Mouse (Mus musculus) kidney, postnatal 4 days (tissue): ENCODE measurements at regions not wholly inside any gene's neighbourhood (a gene's known extent, or its start where the extent isn't known, plus 50 kb on each side); places are given as distances from the start of the nearest gene placed in this dataset.
A peak's percentile ranks its signal among the peaks of the same experiment; 100 is the strongest.
"Not testable (repeated sequence)": the region's sequence is repeated elsewhere in the genome, so short reads cannot be mapped to it uniquely, and the experiment has no call there.

Experiments
- DNase-seq, 2 experiments: peaks; one replicate each; pipeline ENCODE4 v3.0.0; 2021; ENCODE audit warnings: mixed read lengths in 2 of 2

GRCm38 (mm10) chr17:4425342-4425741 is 568.8 kb upstream of the Arid1b start:
- DNase-seq, result no peak

GRCm38 (mm10) chr17:4429036-4429435 is 565.1 kb upstream of the Arid1b start:
- DNase-seq, result no peak

- no peak for DNase-seq
Observed at GRCm38 (mm10) chr17:4445606-4446005, 548.5 kb upstream of the Arid1b start.

- DNase-seq, result no peak
Observed at GRCm38 (mm10) chr17:4457491-4457890, 536.6 kb upstream of the Arid1b start.

DNA sequence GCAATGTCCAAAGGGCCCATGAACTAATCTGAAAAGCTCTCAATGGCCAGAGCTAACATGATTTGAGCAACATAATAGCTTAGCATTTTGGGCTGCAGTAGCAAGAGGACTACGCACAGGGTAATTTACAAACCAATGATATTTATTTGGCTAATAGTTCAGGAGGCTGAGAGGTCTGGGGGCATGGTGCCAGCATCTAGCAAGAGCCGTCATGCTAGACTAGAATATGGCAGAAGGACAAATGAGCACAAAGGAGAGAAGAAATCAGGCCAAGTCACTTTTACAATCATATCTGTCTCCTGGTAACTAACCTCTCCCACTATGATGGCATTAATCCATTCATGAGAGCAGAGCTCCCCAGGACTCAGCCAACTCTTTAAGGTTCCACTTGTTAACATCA is 532.6 kb upstream of the Arid1b start:
- DNase-seq, result peak in 1 of 2 experiments; percentile 21

DNA sequence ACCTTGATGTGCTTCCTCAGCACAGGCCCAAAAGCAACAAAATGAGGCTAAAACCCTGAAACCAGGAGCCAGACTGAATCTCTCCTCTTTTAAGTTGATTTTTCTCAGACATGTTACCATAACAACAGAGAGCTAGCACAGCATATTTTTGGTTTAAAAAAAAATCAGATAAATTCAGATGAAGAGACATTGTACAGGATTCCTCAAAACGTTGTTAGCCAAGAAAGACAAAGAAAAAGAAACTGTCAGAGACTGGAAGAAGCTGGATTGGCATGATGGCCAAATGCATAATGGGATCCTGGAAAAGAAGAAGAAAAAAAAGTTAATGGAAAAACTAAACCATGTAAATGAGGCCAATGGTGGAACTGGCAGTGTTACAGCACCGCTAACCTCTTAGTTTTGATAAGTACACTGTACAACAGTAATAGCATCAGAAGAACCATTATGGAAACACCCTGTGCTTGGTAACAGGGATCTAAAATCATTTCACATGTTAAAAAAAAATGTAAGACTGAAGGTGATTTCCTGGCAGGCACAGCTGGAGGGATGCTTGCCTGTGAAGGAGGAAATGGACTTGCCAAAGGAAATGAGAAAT is 529.7 kb upstream of the Arid1b start:
- peak in 1 of 2 experiments; percentile 11 for DNase-seq

- no peak for DNase-seq
Observed at GRCm38 (mm10) chr17:4465741-4466140, 528.4 kb upstream of the Arid1b start.

GRCm38 (mm10) chr17:4472412-4472811 is 521.7 kb upstream of the Arid1b start:
- DNase-seq, result peak; percentile 10 to 22

DNA sequence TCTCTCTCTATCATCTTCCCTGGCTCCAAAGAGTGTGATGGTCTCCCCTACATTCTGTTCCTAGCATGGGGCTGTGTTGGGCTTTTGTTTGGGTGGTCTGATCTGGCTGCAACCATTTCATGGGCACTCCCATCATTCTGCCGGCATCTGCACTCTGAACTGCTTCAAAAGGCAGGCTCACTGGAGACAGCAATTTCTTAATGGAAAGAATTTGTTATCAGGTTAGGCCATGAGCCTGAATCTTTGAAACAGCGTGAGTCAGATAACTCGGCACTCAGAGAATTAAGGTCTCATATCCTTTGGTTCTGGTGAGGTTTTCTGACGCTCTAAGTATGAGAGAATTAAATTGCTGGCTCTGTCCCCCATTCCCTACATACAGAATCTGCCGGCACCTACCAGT is 519.8 kb upstream of the Arid1b start:
- no peak for DNase-seq

- no peak for DNase-seq
Observed at GRCm38 (mm10) chr17:4475665-4476064, 518.5 kb upstream of the Arid1b start.

DNA sequence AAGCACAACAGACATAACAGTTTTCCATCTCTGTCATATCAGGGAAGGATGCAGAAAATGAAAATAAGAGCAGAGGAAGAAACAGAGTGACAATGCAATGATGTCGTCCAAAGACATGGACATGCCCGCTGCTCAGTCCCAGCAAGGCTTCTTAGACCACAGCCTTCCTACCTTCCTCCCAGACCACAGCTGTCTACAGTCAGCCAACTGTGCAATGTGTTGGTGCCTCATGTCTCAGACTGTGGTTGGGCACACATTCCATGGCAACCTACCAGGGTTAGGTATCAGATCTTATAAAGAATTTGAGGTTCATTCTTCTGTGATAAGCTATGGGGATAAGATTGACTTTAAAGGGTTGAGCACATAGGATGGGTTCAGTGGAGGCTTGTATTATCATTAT is 499.7 kb upstream of the Arid1b start:
- DNase-seq, result no peak

DNA sequence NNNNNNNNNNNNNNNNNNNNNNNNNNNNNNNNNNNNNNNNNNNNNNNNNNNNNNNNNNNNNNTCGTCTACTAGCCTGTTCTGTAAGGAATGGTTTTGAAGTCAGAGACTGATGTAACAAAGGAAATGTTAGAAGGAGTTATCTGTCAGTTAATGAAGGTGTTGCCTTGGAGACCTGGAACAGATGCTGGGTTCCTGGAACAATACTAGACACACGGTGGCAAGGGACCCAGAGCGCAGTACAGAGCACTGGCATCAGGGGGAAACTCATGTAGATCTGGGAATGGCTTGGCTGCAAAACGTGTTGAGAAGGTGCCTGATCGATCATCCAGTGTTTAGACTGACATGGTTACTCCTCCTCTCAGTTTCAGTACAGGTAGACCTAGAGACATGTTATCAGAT is 493.6 kb upstream of the Arid1b start:
- no peak for DNase-seq

GRCm38 (mm10) chr17:4501029-4501428 is 493.1 kb upstream of the Arid1b start:
- DNase-seq, result peak in 1 of 2 experiments; percentile 17

- DNase-seq, result no peak
Observed at GRCm38 (mm10) chr17:4504951-4505350, 489.2 kb upstream of the Arid1b start.

DNA sequence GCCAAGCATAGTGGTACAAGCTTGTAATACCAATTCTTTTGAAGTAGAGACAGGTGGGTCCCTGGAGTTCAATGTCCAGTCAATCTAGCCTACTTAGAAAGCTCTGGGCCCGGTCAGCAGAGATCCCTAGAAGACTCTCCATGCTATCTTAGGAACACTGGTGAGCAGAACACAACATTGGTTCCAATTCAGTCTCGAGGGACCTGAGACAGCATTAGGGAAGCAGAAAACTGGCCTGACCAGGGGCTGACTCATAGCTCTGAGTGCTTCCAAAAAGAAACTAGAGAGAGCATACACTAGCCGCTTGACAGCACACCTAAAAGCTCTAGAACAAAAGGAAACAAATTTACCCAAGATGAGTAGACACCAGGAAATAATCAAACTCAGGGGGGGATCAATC is 484.6 kb upstream of the Arid1b start:
- no peak for DNase-seq

- DNase-seq, result peak in 1 of 2 experiments; percentile 24
Observed at GRCm38 (mm10) chr17:4516141-4516540, 478.0 kb upstream of the Arid1b start.

DNA sequence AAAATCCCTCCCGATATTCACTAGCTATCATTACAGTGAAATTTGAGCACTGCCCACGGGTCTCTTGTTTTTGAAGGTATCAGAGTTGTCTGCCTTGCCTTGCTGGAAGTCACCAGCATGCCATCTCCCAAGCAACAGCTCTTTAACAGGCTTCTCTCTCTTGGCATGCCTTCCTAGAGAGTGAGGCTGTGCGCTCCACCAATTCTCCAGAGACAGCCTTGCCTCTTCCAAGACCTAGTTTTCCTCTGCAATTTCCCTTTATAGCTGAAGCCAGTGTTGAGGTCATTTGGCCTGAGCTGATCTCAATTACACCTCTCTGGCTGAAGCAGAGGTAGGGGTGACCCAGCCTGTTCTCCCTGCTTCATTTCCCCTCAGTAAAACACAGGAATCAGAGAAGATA is 477.3 kb upstream of the Arid1b start:
- DNase-seq, result no peak

DNA sequence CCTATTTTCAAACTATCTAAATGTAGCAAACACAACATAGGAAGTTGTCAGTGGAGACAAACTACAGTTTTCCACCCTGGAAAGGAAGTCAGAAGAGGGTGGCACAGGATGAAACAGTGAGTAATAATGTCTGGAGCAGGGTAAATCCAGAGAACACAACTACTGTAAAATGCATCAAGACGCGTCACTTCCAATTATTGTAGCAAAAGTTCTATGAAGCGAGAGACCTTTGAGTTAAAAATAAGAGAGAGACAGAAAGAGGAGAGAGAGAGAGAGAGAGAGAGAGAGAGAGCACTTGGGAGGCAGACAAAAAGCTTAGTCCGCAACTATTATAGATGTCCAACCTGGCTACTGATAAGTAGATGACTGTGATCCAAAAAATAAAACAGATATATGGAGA is 473.1 kb upstream of the Arid1b start:
- DNase-seq, result no peak

- DNase-seq, result no peak
Observed at GRCm38 (mm10) chr17:4526466-4526865, 467.7 kb upstream of the Arid1b start.

DNA sequence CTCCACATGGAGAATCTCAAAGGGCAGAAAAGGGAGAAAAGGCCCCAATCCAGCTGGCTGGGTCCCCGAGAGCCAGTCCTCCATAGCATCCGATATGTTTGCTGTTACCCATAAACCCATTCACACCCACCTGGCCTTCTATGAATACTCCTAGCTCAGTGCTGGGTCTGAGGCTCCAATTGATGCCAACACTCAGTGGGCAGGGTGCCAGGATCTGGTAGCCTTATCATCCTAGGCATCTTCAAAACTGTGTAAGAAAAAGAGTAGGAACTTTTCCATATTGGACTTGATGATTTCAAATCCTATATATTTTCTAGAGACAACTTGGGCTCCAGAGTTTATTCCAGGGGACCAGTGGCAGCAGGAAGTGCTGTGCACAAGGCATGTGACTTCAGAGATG is 462.0 kb upstream of the Arid1b start:
- no peak for DNase-seq

DNA sequence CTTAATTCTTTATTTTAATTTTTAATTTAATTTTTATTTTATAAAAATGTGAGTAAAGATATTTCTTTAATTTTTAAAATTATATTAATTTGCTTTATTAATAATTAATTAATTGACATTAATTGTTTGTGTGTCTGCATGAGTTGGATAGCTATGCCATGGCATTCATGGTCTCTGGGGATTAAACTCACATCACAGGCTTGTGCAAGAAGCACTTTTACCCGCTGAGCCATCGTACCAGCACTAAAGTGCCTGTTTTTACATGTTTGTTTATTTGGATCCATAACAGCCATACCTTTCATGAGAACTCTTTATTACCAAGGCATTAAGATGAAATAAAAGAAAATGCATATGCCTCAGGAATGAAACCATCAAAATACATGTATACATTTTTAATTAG is 453.7 kb upstream of the Arid1b start:
- DNase-seq, result no peak

DNA sequence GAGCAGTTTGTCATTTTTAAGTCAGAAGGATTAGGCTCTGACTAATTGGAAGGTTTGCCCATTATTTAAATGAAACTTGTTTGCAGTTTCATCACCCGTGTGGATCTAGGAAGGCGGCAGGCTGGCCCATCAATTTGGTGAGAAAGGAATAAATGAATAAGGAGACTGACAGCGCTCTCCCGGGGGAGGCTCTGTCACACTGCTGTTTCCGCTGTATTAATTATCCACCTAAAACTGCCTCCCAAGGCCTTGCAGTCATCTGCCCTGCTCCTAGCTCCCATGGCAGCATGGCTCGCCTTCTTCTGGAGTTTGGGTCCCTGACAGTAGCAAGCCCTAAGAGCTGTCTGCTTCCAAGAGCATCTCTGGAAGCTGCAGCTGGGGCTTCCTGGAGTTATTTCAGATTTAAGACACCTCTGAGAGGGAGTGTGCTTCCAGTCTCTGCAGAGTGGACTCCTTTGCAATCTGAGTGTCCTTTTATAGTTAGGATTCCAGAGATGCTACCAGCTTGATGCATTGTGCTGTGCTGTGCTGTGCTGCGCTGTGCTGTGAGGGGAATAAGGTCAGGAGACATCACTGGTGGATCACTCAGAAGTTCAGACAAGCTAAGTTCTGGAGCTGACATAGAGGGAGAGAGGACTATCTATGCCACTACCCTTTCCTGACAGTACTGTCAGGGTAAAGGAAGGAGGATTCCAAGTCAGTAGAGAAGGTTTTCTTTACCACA is 452.9 kb upstream of the Arid1b start:
- DNase-seq, result peak in 1 of 2 experiments; percentile 8

DNA sequence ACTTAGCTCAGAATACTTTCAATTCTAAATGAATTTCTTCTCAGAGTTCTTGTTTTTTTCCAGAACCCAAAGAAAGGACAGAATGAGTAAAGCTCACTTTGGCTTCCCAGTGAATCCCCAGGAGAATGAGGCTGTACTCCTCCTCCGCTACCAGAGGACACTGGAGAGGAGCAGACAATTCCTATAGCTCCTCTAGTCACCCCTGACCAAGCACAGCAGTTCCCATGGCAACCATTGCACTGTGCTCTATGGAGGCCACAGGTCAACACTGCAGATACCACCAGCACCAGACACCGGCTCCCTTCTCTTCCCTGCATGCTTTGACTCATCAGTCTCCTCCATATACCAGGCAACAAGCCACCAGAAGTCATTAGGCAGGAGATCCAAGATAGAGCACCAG is 447.6 kb upstream of the Arid1b start:
- peak in 1 of 2 experiments; percentile 22 for DNase-seq

DNA sequence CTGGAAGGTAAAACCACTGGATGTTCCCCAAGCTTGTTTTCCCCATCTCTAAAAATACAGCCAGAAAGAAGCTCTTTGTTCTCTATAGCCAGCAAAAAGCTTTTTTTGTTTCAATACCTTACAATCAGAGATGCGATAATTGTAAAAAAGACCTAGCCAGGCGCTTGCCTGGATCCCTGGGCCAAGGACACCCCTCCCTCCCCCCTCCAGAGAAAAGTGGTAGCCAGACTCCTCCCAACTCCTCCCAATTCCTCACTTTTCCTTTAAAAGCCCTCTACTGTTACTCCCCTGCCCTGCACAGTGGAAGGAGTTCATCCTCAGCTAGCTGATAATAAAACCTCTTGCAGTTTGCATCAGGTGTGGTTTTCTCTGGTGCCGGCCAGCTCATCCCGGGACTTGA is 441.1 kb upstream of the Arid1b start:
- DNase-seq, result not testable (repeated sequence)

GRCm38 (mm10) chr17:4563641-4564040 is 430.5 kb upstream of the Arid1b start:
- no peak for DNase-seq
